Mouse (Mus musculus): ENCODE results near the gene Lix1l.
A peak's percentile ranks its signal among the peaks of the same experiment; 100 is the strongest.
"Not testable (repeated sequence)": the region's sequence is repeated elsewhere in the genome, so short reads cannot be mapped to it uniquely, and the experiment has no call there.

Lix1l gene

GRCm38 (mm10) chr3:96590657-96591056 lies 10.3 kb upstream of the Lix1l start:
- no peak for DNase-seq

GRCm38 (mm10) chr3:96593374-96593773 lies 7.6 kb upstream of the Lix1l start:
- DNase-seq: no peak

- DNase-seq: peak; percentile 91 to 94
Observed at GRCm38 (mm10) chr3:96593790-96594560, 7.0 kb upstream of the Lix1l start, which contains the start of gene Polr3gl. Polr3gl (minus strand) TSS chr3:96594181.

DNA sequence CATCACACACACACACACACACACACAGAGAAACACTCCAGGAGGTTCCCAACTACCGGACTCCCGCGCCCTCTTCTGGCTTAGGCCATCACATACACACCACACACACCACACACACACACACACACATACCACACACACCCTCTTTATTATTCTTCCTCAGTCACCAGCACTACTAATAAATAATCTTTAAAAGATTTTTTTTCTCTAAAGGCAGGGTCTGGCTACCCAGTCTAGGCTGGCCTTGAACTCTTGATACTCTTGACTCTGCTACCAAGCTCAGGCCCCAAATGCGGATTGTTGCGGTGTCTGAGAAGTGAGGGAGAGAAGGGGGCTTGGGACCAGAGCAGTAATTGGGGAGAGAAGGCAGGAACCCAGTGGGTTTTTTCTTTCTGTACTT lies 6.1 kb upstream of the Lix1l start:
- no peak for DNase-seq

GRCm38 (mm10) chr3:96595661-96596060 lies 5.3 kb upstream of the Lix1l start:
- no peak for DNase-seq

GRCm38 (mm10) chr3:96596228-96596707 lies 4.7 kb upstream of the Lix1l start, which contains the start of gene Ankrd34a:
Ankrd34a (plus strand) TSS chr3:96596636.
- DNase-seq: peak in 1 of 2 experiments; percentile 29

DNA sequence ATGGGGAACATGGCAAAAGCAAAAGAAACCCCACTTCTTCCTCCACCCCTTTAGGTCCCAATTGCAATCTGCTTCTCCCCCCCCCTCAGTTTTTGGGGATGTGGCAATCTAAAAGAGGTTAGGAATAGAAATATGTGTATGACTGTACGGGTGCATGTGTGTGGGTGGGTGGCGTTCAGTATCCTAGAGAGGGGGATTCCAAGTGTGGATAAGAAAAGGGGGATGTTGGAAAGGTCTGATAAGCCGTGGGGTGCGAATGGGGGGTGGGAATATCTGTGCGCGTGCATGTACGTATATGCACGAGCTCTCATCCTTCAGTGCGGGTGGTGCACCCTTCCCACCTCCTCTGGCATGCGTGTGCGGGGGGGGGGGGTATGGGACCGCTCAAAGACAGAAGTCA lies 4.1 kb upstream of the Lix1l start:
- DNase-seq: no peak

GRCm38 (mm10) chr3:96597435-96597891 lies 3.5 kb upstream of the Lix1l start:
- DNase-seq: peak in 1 of 2 experiments; percentile 42

DNA sequence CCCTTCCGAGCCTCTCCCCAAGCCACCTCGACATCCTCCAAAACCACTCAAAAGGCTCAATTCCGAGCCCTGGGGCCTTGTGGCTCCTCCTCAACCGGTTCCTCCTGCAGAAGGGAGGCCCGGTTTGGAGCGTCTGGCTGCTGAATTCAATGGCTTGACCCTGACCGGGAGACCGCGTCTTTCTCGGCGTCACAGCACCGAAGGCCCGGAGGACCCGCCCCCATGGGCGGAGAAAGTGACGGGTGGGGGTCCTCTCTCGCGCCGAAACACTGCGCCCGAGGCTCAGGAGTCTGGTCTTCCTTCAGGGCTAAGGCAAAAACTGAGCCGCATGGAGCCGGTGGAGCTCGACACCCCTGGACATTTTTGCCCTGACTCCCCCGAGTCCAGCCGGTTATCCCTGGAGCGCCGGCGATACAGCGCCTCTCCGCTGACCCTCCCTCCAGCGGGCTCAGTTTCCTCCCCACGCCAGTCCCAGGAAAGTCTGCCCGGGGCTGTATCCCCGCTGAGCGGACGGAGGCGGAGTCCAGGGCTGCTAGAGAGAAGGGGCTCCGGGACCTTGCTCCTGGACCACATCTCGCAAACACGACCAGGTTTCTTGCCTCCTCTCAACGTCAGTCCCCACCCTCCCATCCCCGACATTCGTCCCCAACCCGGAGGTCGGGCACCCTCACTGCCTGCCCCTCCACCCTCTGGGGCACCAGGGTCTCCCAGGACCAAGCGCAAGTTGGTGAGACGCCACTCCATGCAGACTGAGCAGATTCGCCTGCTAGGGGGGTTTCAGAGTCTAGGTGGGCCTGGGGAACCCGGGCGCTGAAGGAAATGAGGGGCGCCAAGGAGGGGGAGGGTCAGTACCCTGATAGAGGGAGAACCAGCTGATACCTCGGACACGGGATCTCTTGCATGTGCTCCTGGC lies 2.5 kb upstream of the Lix1l start:
- DNase-seq: peak; percentile 35 to 43

DNA sequence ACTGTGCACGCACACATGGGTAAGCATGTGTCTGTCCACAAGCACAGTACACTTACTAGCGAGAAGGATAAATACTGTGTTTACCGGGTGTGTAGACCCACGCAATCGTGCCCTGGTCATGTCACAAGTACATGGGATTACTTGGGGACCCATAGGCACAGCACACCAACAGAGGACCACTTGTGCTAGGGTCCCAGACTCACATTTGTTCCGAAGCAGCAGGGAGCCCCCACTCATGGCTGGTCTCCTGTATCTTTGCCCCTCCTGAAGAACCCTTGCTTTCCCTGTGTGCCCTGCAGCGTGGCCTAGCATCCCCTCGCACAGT lies 1.9 kb upstream of the Lix1l start:
- DNase-seq: no peak

GRCm38 (mm10) chr3:96599411-96599810 lies 1.5 kb upstream of the Lix1l start:
- no peak for DNase-seq

GRCm38 (mm10) chr3:96601251-96601787 lies 370 bp downstream of the Lix1l start:
- DNase-seq: peak in 1 of 2 experiments; percentile 37

GRCm38 (mm10) chr3:96601941-96602703 lies 1.2 kb downstream of the Lix1l start:
- DNase-seq: no peak

- DNase-seq: no peak
Observed at GRCm38 (mm10) chr3:96602704-96603084, 1.7 kb downstream of the Lix1l start.

- DNase-seq: no peak
Observed at GRCm38 (mm10) chr3:96603311-96603710, 2.4 kb downstream of the Lix1l start.

DNA sequence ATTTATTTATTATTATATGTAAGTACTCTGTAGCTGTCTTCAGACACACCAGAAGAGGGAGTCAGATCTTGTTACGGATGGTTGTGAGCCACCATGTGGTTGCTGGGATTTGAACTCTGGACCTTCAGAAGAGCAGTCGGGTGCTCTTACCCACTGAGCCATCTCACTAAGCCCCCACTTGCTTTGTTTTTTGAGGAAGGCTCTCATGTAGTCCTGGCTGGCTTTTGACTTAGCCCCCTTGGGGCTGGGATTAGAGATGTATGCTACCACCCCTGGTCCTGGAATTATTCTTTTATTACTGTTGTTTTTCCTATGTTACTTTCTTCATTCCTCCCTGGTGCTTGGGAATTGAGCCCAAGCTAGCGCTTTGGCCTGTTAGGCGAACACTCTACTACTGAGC lies 5.1 kb downstream of the Lix1l start:
- DNase-seq: not testable (repeated sequence)

DNA sequence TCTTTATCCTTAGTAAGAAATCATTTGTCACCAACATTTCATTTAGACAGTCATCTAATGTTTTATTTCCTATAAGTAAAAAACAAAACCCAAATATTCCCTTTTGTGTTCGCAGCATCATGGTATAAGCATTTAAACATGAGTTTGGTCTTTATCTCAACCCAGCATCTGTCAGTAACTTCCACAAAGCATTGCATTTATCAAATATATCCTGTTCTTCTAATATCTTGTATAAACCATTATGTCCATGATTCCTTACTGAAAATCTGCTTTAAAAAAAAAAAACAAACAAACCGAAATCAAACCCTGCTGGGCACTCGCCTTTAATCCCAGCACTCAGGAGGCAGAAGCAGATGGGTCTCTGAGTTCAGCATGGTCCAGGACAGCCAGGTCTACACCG lies 5.7 kb downstream of the Lix1l start:
- DNase-seq: no peak

GRCm38 (mm10) chr3:96617941-96618340 lies 17.0 kb downstream of the Lix1l start:
- DNase-seq: no peak

DNA sequence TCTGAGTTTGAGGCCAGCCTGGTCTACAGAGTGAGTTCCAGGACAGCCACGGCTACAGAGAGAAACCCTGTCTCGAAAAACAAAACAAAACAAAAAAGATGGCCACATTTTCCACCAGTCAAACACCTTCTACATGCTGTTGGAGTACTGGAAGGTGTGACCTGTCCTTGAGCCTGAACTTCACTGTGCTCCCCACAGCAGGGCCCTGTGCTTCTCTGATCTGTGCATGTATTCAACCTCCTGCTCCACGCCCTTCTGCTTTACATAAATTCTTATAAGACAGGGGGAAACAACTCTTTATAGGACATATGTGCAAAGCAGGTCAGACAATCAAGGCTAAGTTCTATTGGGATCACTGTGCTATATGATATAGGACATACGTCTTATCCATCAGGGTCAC lies 22.3 kb downstream of the Lix1l start:
- DNase-seq: no peak

DNA sequence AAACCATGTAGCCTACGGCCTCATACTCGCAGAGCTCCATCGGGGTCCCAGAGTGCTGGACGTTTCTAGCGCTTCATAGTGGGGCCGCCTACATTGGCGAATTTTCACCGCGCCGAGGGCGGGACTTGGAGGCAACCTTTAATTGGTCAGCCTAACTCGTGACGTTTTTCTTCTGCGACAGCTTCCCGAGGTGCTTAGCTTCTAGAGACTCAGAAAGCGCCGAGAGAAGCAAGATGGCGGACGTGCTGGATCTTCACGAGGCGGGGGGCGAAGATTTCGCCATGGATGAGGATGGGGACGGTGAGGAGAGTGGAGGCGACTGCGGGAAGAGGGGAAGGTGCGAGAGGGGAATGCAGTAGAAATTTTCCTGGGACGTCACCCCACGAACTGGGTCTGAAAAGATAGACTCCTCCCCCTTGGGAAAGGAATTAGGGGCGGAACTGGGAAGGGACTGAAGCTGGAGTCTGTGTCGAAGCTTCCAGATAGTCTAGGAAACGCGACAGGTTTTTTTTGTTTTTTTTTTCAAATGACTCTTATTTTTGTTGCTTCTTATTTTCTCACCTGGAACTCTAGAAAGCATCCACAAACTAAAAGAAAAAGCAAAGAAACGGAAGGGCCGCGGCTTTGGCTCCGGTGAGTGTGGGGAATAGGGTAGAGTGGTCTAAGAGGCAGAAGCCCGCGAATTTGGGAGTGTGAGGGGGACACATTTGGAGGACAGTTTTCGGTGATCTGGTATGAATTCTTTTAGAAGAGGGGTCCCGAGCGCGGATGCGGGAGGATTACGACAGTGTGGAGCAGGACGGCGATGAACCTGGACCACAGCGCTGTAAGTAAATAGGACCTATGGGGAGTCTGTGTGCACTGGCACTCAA lies 29.0 kb downstream of the Lix1l start, which contains the start of gene Rbm8a:
Gene Rbm8a (plus strand): TSS at position 205 of the 872 bp plus-strand sequence.
- peak; percentile 94 to 95 for DNase-seq

DNA sequence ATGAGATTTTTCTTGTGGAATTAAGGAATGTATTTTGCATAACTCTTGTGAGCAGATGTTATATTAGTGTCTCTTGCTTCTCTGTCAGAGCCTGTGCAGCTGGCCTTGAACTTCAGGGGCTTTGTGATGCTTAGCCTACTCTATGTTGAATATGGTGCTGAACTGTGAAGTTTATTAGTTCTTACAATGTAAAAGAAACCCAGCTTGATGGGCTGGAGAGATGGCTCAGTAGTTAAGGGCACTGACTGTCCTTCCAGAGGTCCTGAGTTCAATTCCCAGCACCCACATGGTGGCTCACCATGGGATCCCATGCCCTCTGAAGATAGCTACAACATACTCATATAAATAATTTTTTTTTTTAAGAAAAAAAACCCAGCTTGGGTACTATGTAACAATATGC lies 31.1 kb downstream of the Lix1l start:
- DNase-seq: no peak

All from B cell, adult 2 months (primary cell).